Mouse (Mus musculus) ES-Bruce4 (cell line): ENCODE measurements around the gene 1700042G07Rik.

Source experiments
- CTCF ChIP-seq: IDR thresholded peaks from one replicate; pipeline ENCODE4 v1.8.1; 2011; ENCODE audit warnings: low read depth, low read length
- EP300 ChIP-seq: IDR thresholded peaks from 2 replicates; pipeline ENCODE4 v1.6.1; 2011; ENCODE audit warnings: low read depth, low read length; ENCODE audit not compliant: insufficient read depth
- POLR2A ChIP-seq: IDR thresholded peaks from one replicate; pipeline ENCODE4 v1.8.1; 2011; ENCODE audit warnings: low read length; ENCODE audit not compliant: insufficient read depth

- no peak for TF ChIP-seq CTCF
- no peak for TF ChIP-seq POLR2A
- no peak for TF ChIP-seq EP300
These were observed 31.2 kb downstream of the 1700042G07Rik start for GRCm38 (mm10) chr4:116204422-116204821.
